Mouse (Mus musculus): Measurements from ENCODE around the gene Adk.

- TF ChIP-seq ZNF384 (IDR thresholded peaks at IDR 0.05; ENCODE audit: low read depth, low read length) = no peak
- no peak for TF ChIP-seq ZC3H11A (IDR thresholded peaks at IDR 0.05; ENCODE audit: borderline replicate concordance, low read depth, low read length)
- no peak for TF ChIP-seq MAFK (IDR thresholded peaks at IDR 0.05; ENCODE audit: insufficient read depth, low read depth, low read length)
These were observed 31.9 kb upstream of the Adk start for GRCm38 (mm10) chr14:21020435-21020834.
